Comparison of ENCODE assay signal across 8 mouse cellular contexts in the genomic region with DNA sequence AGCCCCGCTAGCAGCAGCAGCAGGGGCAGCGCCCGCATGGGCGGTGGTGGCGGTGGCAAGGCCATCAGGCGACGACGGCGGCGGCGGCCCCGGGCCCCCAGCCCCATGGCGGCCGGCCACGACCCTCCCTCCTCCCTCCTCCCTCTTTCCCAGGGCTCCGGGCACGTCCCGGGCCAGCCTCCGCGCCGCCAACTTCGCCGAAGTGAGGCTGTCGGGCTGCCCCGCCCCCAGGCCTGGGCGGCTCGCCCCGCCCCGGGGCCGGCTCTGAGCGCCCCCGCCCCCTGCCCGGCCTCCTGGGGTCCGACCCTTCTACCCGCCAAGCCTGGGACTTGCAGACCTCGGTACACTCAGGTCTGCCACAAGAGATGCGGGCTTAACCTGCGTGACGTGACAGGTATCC. TPM values are rescaled to one million over a fixed set of nuclear protein-coding genes. Genes with fewer than 3 reads are reported as not detected.
DNase-seq lines count a peak whose midpoint lies in the region; ATAC-seq lines count a peak whose summit lies in the region.

A gene (minus strand): TSS at position 166 of the 400 bp plus-strand sequence.

- peak within 1 kb of the TSS; percentile 82 for H3K4me3 ChIP-seq in embryonic facial prominence, embryonic 11.5 days (ENCODE audit: low read depth, low read length)
- peak within 1 kb of the TSS; percentile 68 for H3K4me3 ChIP-seq in heart, embryonic 14.5 days (ENCODE audit: control insufficient read depth in 1 of 2, insufficient read depth in 1 of 2, low read depth in 1 of 2, low read length in 2 of 2)
- peak within 1 kb of the TSS; percentile 63 for H3K4me3 ChIP-seq in midbrain, embryonic 12.5 days

- peaks cover 6% of the 10 kb centered on the region; the same call in 1 of the 2 replicates for H3K4me1 ChIP-seq in embryonic facial prominence, embryonic 11.5 days (ENCODE audit: control insufficient read depth, insufficient read depth, low read length)
- peaks cover 4 to 34% of the 10 kb centered on the region in 2 experiments; a peak in 3 of 4 replicates for H3K4me1 ChIP-seq in heart, embryonic 14.5 days (ENCODE audit: control insufficient read depth in 2 of 2, insufficient read depth in 2 of 2, low read length in 2 of 2)
- H3K4me1 ChIP-seq in midbrain, embryonic 12.5 days = peaks cover 51% of the 10 kb centered on the region

- H3K9ac ChIP-seq in embryonic facial prominence, embryonic 11.5 days (replicated peaks; ENCODE audit: low read length) = peak within 1 kb of the TSS; percentile 91
- H3K9ac ChIP-seq in heart, embryonic 14.5 days (ENCODE audit: low read length) = peak within 1 kb of the TSS; percentile 79
- H3K9ac ChIP-seq in midbrain, embryonic 12.5 days (replicated peaks) = peak within 1 kb of the TSS; percentile 81

- no peaks in the 10 kb centered on the region for H3K27me3 ChIP-seq in embryonic facial prominence, embryonic 11.5 days (ENCODE audit: control insufficient read depth, insufficient read depth, low read length)
- no peaks in the 10 kb centered on the region for H3K27me3 ChIP-seq in heart, embryonic 14.5 days (ENCODE audit: control insufficient read depth, insufficient read depth, low read length)
- H3K27me3 ChIP-seq in midbrain, embryonic 12.5 days = 0 out of 2 replicates have a peak, but pooled peaks cover 3% of the 10 kb centered on the region

- peak; percentile 39 to 60 for DNase-seq in lung, adult 18-20 months
- no peak for DNase-seq in lung, postnatal 25 days (ENCODE audit: low spot score)
- DNase-seq in embryonic facial prominence, embryonic 11.5 days (ENCODE audit: low spot score) = peak; percentile 89
- peak; percentile 66 to 72 for DNase-seq in kidney, postnatal 25 days
- DNase-seq in thymus, postnatal 0 days (ENCODE audit: low spot score) = peak; percentile 70
- no peak for DNase-seq in spleen, adult 12 weeks (ENCODE audit: low spot score)

- 1% methylated on average over 37 of the region's 39 CpGs for WGBS in embryonic facial prominence, embryonic 11.5 days
- 1% methylated on average over 33 of the region's 39 CpGs for WGBS in heart, embryonic 14.5 days
- under 1% methylated on average over 23 of the region's 39 CpGs for WGBS in midbrain, embryonic 12.5 days

- peak within 1 kb of the TSS; percentile 78 for H3K4me2 ChIP-seq in embryonic facial prominence, embryonic 11.5 days (ENCODE audit: low read depth, low read length)
- peak within 1 kb of the TSS; percentile 95 for H3K4me2 ChIP-seq in heart, embryonic 14.5 days (ENCODE audit: low read length)
- H3K4me2 ChIP-seq in midbrain, embryonic 12.5 days (replicated peaks) = peak within 1 kb of the TSS; percentile 71

- H3K9me3 ChIP-seq in embryonic facial prominence, embryonic 11.5 days (replicated peaks; ENCODE audit: control insufficient read depth, low read length) = no peaks in the 10 kb centered on the region
- H3K9me3 ChIP-seq in heart, embryonic 14.5 days (ENCODE audit: control insufficient read depth, low read length) = no peaks in the 10 kb centered on the region
- no peaks in the 10 kb centered on the region for H3K9me3 ChIP-seq in midbrain, embryonic 12.5 days

- peak; percentile 50 for ATAC-seq in embryonic facial prominence, embryonic 11.5 days (replicated peaks; ENCODE audit: insufficient number of reproducible peaks, low FRiP score, low TSS enrichment, low read depth)
- peak; percentile 78 for ATAC-seq in heart, embryonic 14.5 days (ENCODE audit: insufficient number of reproducible peaks, insufficient read depth, low FRiP score, low read depth)
- peak; percentile 39 for ATAC-seq in midbrain, embryonic 12.5 days (ENCODE audit: low FRiP score, low read depth)

- no peaks in the 10 kb centered on the region for H3K36me3 ChIP-seq in embryonic facial prominence, embryonic 11.5 days (replicated peaks; ENCODE audit: control insufficient read depth, insufficient read depth, low read depth, low read length)
- H3K36me3 ChIP-seq in heart, embryonic 14.5 days (ENCODE audit: control insufficient read depth, insufficient read depth, low read length) = no peaks in the 10 kb centered on the region
- 0 out of 2 replicates have a peak, but pooled peaks cover 2% of the 10 kb centered on the region for H3K36me3 ChIP-seq in midbrain, embryonic 12.5 days

- peak within 1 kb of the TSS; percentile 94 for H3K27ac ChIP-seq in embryonic facial prominence, embryonic 11.5 days (replicated peaks; ENCODE audit: low read depth, low read length)
- H3K27ac ChIP-seq in heart, embryonic 14.5 days (replicated peaks in 1 of 2; ENCODE audit: control insufficient read depth in 1 of 2, insufficient read depth in 1 of 2, low read depth in 2 of 2, low read length in 2 of 2) = peak within 1 kb of the TSS in 1 of 2 experiments; percentile 75; a peak in 3 of 4 replicates
- H3K27ac ChIP-seq in midbrain, embryonic 12.5 days (replicated peaks) = peak within 1 kb of the TSS; percentile 93

RNA-seq across cellular contexts. Expression of the gene that starts here (rescaled TPM):
- polyA plus RNA-seq in embryonic facial prominence, embryonic 11.5 days (2014; fragmentation: Nextera tagmentation; extraction: Ambion mirVana) = 17.7 and 18.2 TPM in 2 replicates
- polyA plus RNA-seq in heart, embryonic 14.5 days (2014; fragmentation: Nextera tagmentation; extraction: Ambion mirVana) = 5.1 and 6.6 TPM in 2 replicates
- polyA plus RNA-seq in midbrain, embryonic 12.5 days (2016; fragmentation: Nextera tagmentation; extraction: Ambion mirVana) = 26.8 and 30.6 TPM in 2 replicates
- polyA plus RNA-seq in thymus, postnatal 0 days (2015; fragmentation: Nextera tagmentation; extraction: Ambion mirVana) = 10.6 and 12.6 TPM in 2 replicates

Comparison
In these comparisons a context has a peak if more than half of its experiments do, and no peak if none do; other contexts are left out.
1. DNase-seq: peak in lung, adult 18-20 months (2 of 2), embryonic facial prominence, embryonic 11.5 days (single experiment), kidney, postnatal 25 days (2 of 2) and thymus, postnatal 0 days (single experiment); none in lung, postnatal 25 days (single experiment) and spleen, adult 12 weeks (single experiment).
2. Peak in every context shown above with its lines, with median percentiles within 50 percentile points of each other: ATAC-seq, H3K4me2 ChIP-seq, H3K4me3 ChIP-seq and H3K9ac ChIP-seq.